Mouse (Mus musculus) CH12.LX (cell line): ENCODE measurements around the gene Sbf2.

Experiments
- BHLHE40 ChIP-seq: IDR thresholded peaks from 2 replicates; pipeline ENCODE4 v1.6.1; 2011; ENCODE audit warnings: mild to moderate bottlenecking, low read depth, low read length, improper control_type of control experiment
- CTCF ChIP-seq, 2 experiments: IDR thresholded peaks in 1 of 2; conservative IDR thresholded peaks in 1 of 2; 2 replicates each; pipeline ENCODE4 v1.5.1; 2011 to 2012; ENCODE audit warnings: low read depth in 2 of 2, low read length in 2 of 2, improper control_type of control experiment in 1 of 2, inconsistent platforms in 1 of 2, mild to moderate bottlenecking in 1 of 2, moderate library complexity in 1 of 2
- ELF1 ChIP-seq: IDR thresholded peaks from 2 replicates; pipeline ENCODE4 v1.6.1; 2014; ENCODE audit warnings: low read depth, mild to moderate bottlenecking, inconsistent platforms, low read length, improper control_type of control experiment
- EP300 ChIP-seq: IDR thresholded peaks from 2 replicates; pipeline ENCODE4 v1.6.1; 2011; ENCODE audit warnings: low read length, improper control_type of control experiment
- HCFC1 ChIP-seq: IDR thresholded peaks from 2 replicates; pipeline ENCODE4 v1.6.1; 2012; ENCODE audit warnings: low read depth, mild to moderate bottlenecking, inconsistent platforms, low read length, improper control_type of control experiment
- PAX5 ChIP-seq: IDR thresholded peaks from 2 replicates; pipeline ENCODE4 v1.6.1; 2012; ENCODE audit warnings: low read length, inconsistent platforms, mixed read lengths
- POLR2A ChIP-seq: IDR thresholded peaks from 2 replicates; pipeline ENCODE4 v1.6.1; 2011; ENCODE audit warnings: low read depth, mild to moderate bottlenecking, improper control_type of control experiment, low read length
- SIN3A ChIP-seq: IDR thresholded peaks from 2 replicates; pipeline ENCODE4 v1.6.1; 2012; ENCODE audit warnings: low read length, improper control_type of control experiment, inconsistent platforms
- USF1 ChIP-seq: IDR thresholded peaks from 2 replicates; pipeline ENCODE4 v1.6.1; 2014; ENCODE audit warnings: low read depth, mild to moderate bottlenecking, inconsistent platforms, low read length, improper control_type of control experiment
- ZMIZ1 ChIP-seq: IDR thresholded peaks from 2 replicates; pipeline ENCODE4 v1.6.1; 2012; ENCODE audit warnings: low read depth, mild to moderate bottlenecking, inconsistent platforms, low read length, improper control_type of control experiment

DNA sequence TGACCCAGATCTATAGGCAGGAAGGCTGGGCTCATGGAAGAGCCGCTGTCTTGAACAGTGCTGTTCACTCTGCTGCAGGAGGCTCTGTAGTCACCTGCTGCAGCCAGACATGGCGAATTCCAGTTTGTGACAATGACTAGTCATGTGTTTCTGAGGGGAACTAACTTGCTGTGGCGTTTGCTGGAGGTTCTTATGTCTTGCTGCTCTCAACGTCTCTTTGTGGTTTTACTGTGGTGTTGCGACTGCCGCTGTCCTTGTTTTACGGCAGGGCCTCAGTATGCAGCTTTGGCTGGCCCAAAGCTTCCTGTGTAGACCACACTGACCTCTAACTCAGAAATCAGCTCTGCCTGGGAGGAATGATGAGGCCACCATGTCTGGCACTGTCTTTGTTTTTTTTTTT, 344.3 kb downstream of the Sbf2 start:
- TF ChIP-seq CTCF (conservative IDR thresholded peaks at IDR 0.05 in 1 of 2, IDR thresholded peaks at IDR 0.05 in 1 of 2; ENCODE audit: low read depth in 2 of 2, low read length in 2 of 2), result no peak
- no peak for TF ChIP-seq USF1
- no peak for TF ChIP-seq ELF1
- no peak for TF ChIP-seq ZMIZ1
- no peak; the same call in 1 of the 2 replicates for TF ChIP-seq POLR2A
- peak; percentile 50; the same call in 1 of the 2 replicates for TF ChIP-seq EP300
- TF ChIP-seq SIN3A, result peak; percentile 54; the same call in 1 of the 2 replicates
- TF ChIP-seq HCFC1, result peak; percentile 44; the same call in 1 of the 2 replicates
- TF ChIP-seq PAX5, result no peak
- peak; percentile 58 for TF ChIP-seq BHLHE40
